Mouse (Mus musculus): ENCODE measurements around the gene Angptl8. TPM values are rescaled to one million over a fixed set of nuclear protein-coding genes. Genes with fewer than 3 reads are reported as not detected.

Angptl8 gene
- polyA plus RNA-seq (2017; shearing (Covaris generic)): 0.45 TPM

DNA sequence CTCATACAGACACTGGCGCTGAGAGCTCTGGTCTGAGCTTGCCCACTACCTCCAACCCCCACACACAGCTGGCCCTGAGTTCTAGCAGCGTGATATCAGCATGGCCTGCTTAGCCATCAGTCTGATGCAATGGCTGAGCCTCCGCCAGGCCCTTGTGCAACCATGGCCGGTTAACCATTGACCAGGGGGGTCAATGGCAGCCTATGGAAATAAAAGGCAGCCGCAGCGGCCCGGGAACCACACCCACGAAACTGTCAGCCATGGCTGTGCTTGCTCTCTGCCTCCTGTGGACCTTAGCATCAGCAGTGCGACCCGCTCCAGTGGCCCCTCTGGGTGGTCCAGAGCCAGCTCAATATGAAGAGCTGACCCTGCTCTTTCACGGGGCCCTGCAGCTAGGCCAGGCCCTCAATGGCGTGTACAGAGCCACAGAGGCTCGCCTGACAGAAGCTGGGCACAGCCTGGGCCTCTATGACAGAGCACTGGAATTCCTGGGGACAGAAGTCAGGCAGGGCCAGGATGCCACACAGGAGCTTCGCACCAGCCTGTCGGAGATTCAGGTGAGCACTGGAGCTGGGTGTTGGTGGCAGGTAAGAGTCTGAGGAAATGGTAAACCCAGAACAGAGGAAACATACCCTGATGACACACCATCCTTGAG, at the start of gene Angptl8:
Gene Angptl8, plus strand, starts transcription at position 253 of the 655 bp plus-strand sequence.

DNA sequence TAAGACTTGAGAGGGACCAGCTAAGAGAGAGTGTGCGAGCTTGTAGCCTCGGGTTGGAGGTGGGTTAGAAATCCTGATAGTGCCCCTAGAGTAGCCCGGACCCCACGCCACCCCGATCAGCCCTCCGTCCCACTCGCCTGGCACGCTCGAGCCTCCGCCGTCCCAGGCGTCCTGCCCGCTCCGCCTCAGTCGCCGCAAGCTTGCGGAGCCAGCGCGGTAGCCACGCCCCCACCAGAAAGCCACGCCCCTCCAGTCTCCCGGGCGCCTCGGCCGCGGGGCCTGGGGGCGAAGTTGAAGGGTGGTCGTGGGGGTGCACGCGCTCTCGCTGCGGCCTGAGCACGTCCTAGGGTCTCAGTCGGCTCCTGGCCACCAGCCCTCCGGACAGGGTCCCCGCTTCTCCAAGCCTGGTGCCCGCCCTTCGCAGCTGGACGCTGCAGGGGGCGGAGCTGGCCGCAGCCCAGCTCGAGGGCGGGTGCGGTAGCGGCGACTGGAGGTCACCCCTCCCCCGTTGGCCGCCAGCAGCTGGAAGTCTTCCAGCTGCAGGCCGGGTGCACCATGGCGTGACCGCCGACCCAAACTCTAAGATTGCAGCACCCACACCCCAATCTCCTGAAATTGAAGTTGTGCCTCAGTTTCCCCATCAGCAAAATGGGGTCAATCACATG, 36.8 kb upstream of the Angptl8 start, which contains the start of gene Kank2:
Gene Kank2, minus strand, starts transcription at position 400 of the 665 bp plus-strand sequence.

DNA sequence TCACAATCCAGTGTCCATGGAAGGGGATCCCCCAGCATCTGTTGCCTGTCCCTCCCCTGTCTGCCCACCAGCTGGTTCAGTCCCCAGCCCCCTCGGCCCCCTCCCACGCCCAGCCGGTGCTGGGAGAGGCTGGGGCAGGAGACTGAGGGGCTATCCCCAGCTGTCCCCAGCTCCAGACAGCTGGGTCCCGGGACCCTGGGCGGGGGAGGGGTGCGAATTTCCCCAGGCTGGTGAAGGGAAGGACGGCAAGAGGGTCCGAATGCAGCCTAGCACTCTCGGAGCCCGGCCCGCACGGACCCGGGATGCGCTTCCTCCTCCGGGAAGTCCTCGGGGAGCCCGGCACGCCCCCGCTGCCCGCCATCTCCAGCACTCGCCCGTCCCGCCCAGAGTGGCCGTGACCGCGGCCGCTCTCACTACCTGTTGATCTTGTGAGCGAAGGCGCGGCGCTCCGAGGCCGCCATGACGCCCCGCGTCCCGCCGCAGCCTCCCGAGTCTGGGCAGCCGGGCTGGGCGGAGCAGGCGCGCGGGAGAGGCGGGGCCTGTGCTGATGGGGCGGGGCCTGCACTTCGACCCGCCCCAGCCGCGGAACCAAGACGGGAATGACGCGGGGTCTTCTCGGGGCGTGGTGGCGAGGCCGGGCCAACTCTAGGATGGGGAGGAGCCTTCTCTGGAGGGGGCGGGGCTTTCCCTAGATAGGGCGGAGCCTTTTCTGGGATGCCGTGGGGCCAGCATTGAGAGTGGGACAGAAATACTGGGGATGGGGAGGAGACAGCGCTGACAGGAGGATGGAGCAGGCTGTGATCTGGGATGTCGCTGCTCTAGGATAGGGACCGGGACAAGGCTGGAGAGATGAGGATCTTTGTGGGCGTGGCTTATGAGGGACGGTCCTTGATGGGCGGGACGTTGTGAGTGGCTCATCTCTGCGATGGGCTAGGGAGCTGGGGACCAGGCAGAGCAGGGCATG, 17.1 kb downstream of the Angptl8 start, which contains the start of gene Dock6:
Gene Dock6, minus strand, starts transcription at position 508 of the 964 bp plus-strand sequence.

Other genes starting within 250 kb of the Angptl8 start
- gene Timm29, start 242.8 kb upstream of the Angptl8 start, polyA plus RNA-seq (2017; shearing (Covaris generic)): 15.9 TPM
- 14.0 TPM for gene Yipf2, start 242.7 kb upstream of the Angptl8 start, polyA plus RNA-seq (2017; shearing (Covaris generic))
- gene Smarca4, start 219.3 kb upstream of the Angptl8 start, polyA plus RNA-seq (2017; shearing (Covaris generic)): 51.4 TPM
- gene Ldlr, start 112.0 kb upstream of the Angptl8 start, polyA plus RNA-seq (2017; shearing (Covaris generic)): 31.9 TPM
- 1.4 TPM for gene Spc24, start 75.2 kb upstream of the Angptl8 start, polyA plus RNA-seq (2017; shearing (Covaris generic))
- gene Kank2, start 36.8 kb upstream of the Angptl8 start, polyA plus RNA-seq (2017; shearing (Covaris generic)): 0.15 TPM
- gene Dock6, start 17.1 kb downstream of the Angptl8 start, polyA plus RNA-seq (2017; shearing (Covaris generic)): 5.8 TPM
- 9.4 TPM for gene Rab3d, start 82.7 kb downstream of the Angptl8 start, polyA plus RNA-seq (2017; shearing (Covaris generic))
- 0.54 TPM for gene Ccdc159, start 92.0 kb downstream of the Angptl8 start, polyA plus RNA-seq (2017; shearing (Covaris generic))
- 0.51 TPM for gene Tmem205, start 92.0 kb downstream of the Angptl8 start, polyA plus RNA-seq (2017; shearing (Covaris generic))
- 2.8 TPM for gene Plppr2, start 101.5 kb downstream of the Angptl8 start, polyA plus RNA-seq (2017; shearing (Covaris generic))
- gene Swsap1, start 120.2 kb downstream of the Angptl8 start, polyA plus RNA-seq (2017; shearing (Covaris generic)): 5.5 TPM
- not detected for gene Epor, start 128.0 kb downstream of the Angptl8 start, polyA plus RNA-seq (2017; shearing (Covaris generic))
- not detected for gene Rgl3, start 153.9 kb downstream of the Angptl8 start, polyA plus RNA-seq (2017; shearing (Covaris generic))
- gene Ccdc151, start 167.1 kb downstream of the Angptl8 start, polyA plus RNA-seq (2017; shearing (Covaris generic)): not detected
- 58.9 TPM for gene Prkcsh, start 167.3 kb downstream of the Angptl8 start, polyA plus RNA-seq (2017; shearing (Covaris generic))
- 0.16 TPM for gene Elavl3, start 216.5 kb downstream of the Angptl8 start, polyA plus RNA-seq (2017; shearing (Covaris generic))
- not detected for gene Gm49318, start 235.7 kb downstream of the Angptl8 start, polyA plus RNA-seq (2017; shearing (Covaris generic))
- 20.1 TPM for gene Zfp653, start 235.9 kb downstream of the Angptl8 start, polyA plus RNA-seq (2017; shearing (Covaris generic))
- 25.1 TPM for gene Ecsit, start 249.9 kb downstream of the Angptl8 start, polyA plus RNA-seq (2017; shearing (Covaris generic))

All from effector memory CD4-positive, alpha-beta T cell, adult 7 months (primary cell).